Mouse (Mus musculus) limb, embryonic 11.5 days (tissue): ENCODE measurements around the gene Relb. TPM values are rescaled to one million over a fixed set of nuclear protein-coding genes. Genes with fewer than 3 reads are reported as not detected.

Source experiments
- ATAC-seq: fragments of 200-750 bp; cut with Nextera tagmentation; 2 replicates; pipeline ENCODE4 v1.8.0; 2017; ENCODE audit warnings: low read depth; ENCODE audit not compliant: insufficient number of reproducible peaks, low FRiP score, low TSS enrichment
- DNase-seq: peaks from one replicate; pipeline ENCODE4 v3.0.0-alpha.2; 2015; ENCODE audit warnings: low spot score
- H3K27ac ChIP-seq: fragments of 300-500 bp; sonication (generic); replicated peaks from 2 replicates; pipeline ENCODE4 v1.5.1; 2014; ENCODE audit warnings: low read depth, mild to moderate bottlenecking, low read length
- H3K27me3 ChIP-seq: fragments of 300-500 bp; sonication (generic); 2 replicates; pipeline ENCODE4 v1.6.1; 2014; ENCODE audit warnings: mild to moderate bottlenecking, low read length, mixed read lengths; ENCODE audit not compliant: control insufficient read depth, insufficient read depth
- H3K36me3 ChIP-seq: fragments of 300-500 bp; sonication (generic); 2 replicates; pipeline ENCODE4 v1.6.1; 2014; ENCODE audit warnings: mild to moderate bottlenecking, low read length, moderate library complexity, mixed read lengths; ENCODE audit not compliant: control insufficient read depth, insufficient read depth
- H3K4me1 ChIP-seq: fragments of 300-500 bp; sonication (generic); 2 replicates; pipeline ENCODE4 v1.6.1; 2014; ENCODE audit warnings: low read length, mixed read lengths; ENCODE audit not compliant: control insufficient read depth, insufficient read depth
- H3K4me2 ChIP-seq: fragments of 300-500 bp; sonication (generic); 2 replicates; pipeline ENCODE4 v1.6.1; 2014; ENCODE audit warnings: low read depth, mild to moderate bottlenecking, moderate library complexity; ENCODE audit not compliant: severe bottlenecking
- H3K4me3 ChIP-seq: fragments of 300-500 bp; sonication (generic); 2 replicates; pipeline ENCODE4 v1.5.1; 2014; ENCODE audit warnings: low read depth, low read length
- H3K9ac ChIP-seq: fragments of 300-500 bp; sonication (generic); 2 replicates; pipeline ENCODE4 v1.6.1; 2014; ENCODE audit warnings: mild to moderate bottlenecking, low read length
- H3K9me3 ChIP-seq: fragments of 300-500 bp; sonication (generic); 2 replicates; pipeline ENCODE4 v1.6.1; 2016; ENCODE audit warnings: low read length; ENCODE audit not compliant: control insufficient read depth
- WGBS: fragments of 180-500 bp; shearing (Covaris S2); extraction: QIAGEN DNeasy Blood & Tissue Kit; methylation state at CpG from one replicate; pipeline ENCODE4 v1.1.7; 2014; 5-methylcytosine and 5-hydroxymethylcytosine counted together
- polyA plus RNA-seq: library from polyadenylated mRNA; unstranded; fragments of >200 nt; fragmentation: Nextera tagmentation; extraction: Ambion mirVana; gene quantifications from 2 replicates; pipeline ENCODE4 v1.2.1, GENCODE M21; 2014

Gene Relb
- polyA plus RNA-seq, 1 experiment from 2014 or later, result 5.3 TPM

- peak overlapping the region; percentile 98 for H3K4me3 ChIP-seq
- H3K27ac ChIP-seq, result peak overlapping the region; percentile 84
- H3K36me3 ChIP-seq, result peaks cover 24% of the 10 kb centered on the region
- peak overlapping the region; percentile 99 for H3K4me2 ChIP-seq
- ATAC-seq, result peak; percentile 87
- H3K9ac ChIP-seq, result peak overlapping the region; percentile 95
- peaks cover 17% of the 10 kb centered on the region for H3K4me1 ChIP-seq
- H3K27me3 ChIP-seq, result no peaks in the 10 kb centered on the region
- H3K9me3 ChIP-seq, result no peaks in the 10 kb centered on the region
- DNase-seq, result peak; percentile 96
- under 1% methylated on average over 102 of the region's 102 CpGs for WGBS
Measured at GRCm38 (mm10) chr7:19561765-19562642, 67.2 kb downstream of the Relb start.

- no peak for ATAC-seq
- Histone ChIP-seq H3K9me3 (no peaks in the 10 kb centered on the region), H3K36me3 (peaks cover 25% of the 10 kb centered on the region), H3K9ac (peak overlapping the region; percentile 95), H3K4me3 (peak overlapping the region; percentile 98), H3K4me2 (peak overlapping the region; percentile 99), H3K27ac (peak overlapping the region; percentile 84; the same call in 1 of the 2 replicates), H3K4me1 (peaks cover 17% of the 10 kb centered on the region), H3K27me3 (no peaks in the 10 kb centered on the region)
- DNase-seq, result no peak
- under 1% methylated on average over 11 of the region's 11 CpGs for WGBS
Measured at GRCm38 (mm10) chr7:19561431-19561764, 67.8 kb downstream of the Relb start.

- peak overlapping the region; percentile 99 for H3K4me2 ChIP-seq
- H3K9ac ChIP-seq, result peak overlapping the region; percentile 95
- DNase-seq, result no peak
- peak overlapping the region; percentile 98 for H3K4me3 ChIP-seq
- H3K9me3 ChIP-seq, result no peaks in the 10 kb centered on the region
- peaks cover 17% of the 10 kb centered on the region for H3K4me1 ChIP-seq
- no peaks in the 10 kb centered on the region for H3K27me3 ChIP-seq
- no peak for ATAC-seq
- H3K36me3 ChIP-seq, result peaks cover 25% of the 10 kb centered on the region
- 31% methylated on average over 11 of the region's 11 CpGs for WGBS
- H3K27ac ChIP-seq, result no peak overlapping the region
Measured at GRCm38 (mm10) chr7:19560491-19561260, 68.6 kb downstream of the Relb start.

- Histone ChIP-seq H3K4me3 (no peak overlapping the region), H3K36me3 (peaks cover 13% of the 10 kb centered on the region), H3K27ac (no peak overlapping the region), H3K4me2 (no peak overlapping the region), H3K9me3 (no peaks in the 10 kb centered on the region), H3K9ac (no peak overlapping the region), H3K4me1 (peaks cover 17% of the 10 kb centered on the region), H3K27me3 (no peaks in the 10 kb centered on the region)
- no peak for ATAC-seq
- 46% methylated on average over 2 of the region's 2 CpGs for WGBS
- peak; percentile 57 for DNase-seq
Measured at GRCm38 (mm10) chr7:19558965-19559364, 70.3 kb downstream of the Relb start.

GRCm38 (mm10) chr7:19557982-19558900 lies 71.0 kb downstream of the Relb start:
- no peak for DNase-seq
- no peak for ATAC-seq
- Histone ChIP-seq H3K4me2 (no peak overlapping the region), H3K4me1 (peaks cover 17% of the 10 kb centered on the region), H3K27ac (no peak overlapping the region), H3K27me3 (no peaks in the 10 kb centered on the region), H3K9ac (no peak overlapping the region), H3K36me3 (peaks cover 16% of the 10 kb centered on the region), H3K4me3 (no peak overlapping the region), H3K9me3 (no peaks in the 10 kb centered on the region)
- WGBS, result 90% methylated on average over 6 of the region's 6 CpGs

GRCm38 (mm10) chr7:19557086-19557485 lies 72.2 kb downstream of the Relb start:
- no peak overlapping the region for H3K9ac ChIP-seq
- H3K27ac ChIP-seq, result no peak overlapping the region
- H3K27me3 ChIP-seq, result no peaks in the 10 kb centered on the region
- H3K9me3 ChIP-seq, result no peaks in the 10 kb centered on the region
- H3K36me3 ChIP-seq, result peaks cover 19% of the 10 kb centered on the region
- peaks cover 12% of the 10 kb centered on the region; the same call in 1 of the 2 replicates for H3K4me1 ChIP-seq
- no peak overlapping the region for H3K4me2 ChIP-seq
- 94% methylated on average over 2 of the region's 2 CpGs for WGBS
- H3K4me3 ChIP-seq, result no peak overlapping the region
- DNase-seq, result no peak
- ATAC-seq, result no peak
